Mouse (Mus musculus) liver, postnatal 0 days (tissue): ENCODE results near the gene Nbea. TPM values are rescaled to one million over a fixed set of nuclear protein-coding genes. Genes with fewer than 3 reads are reported as not detected.

Source experiments
- ATAC-seq: fragments of 200-750 bp; cut with Nextera tagmentation; 2 replicates; pipeline ENCODE4 v1.8.0; 2017; ENCODE audit warnings: mild to moderate bottlenecking, moderate library complexity
- DNase-seq: peaks from one replicate; pipeline ENCODE4 v3.0.0-alpha.2; 2016
- H3K27ac ChIP-seq: fragments of 300-500 bp; sonication (generic); 2 replicates; pipeline ENCODE4 v1.5.1; 2014; ENCODE audit warnings: antibody characterized with exemption, moderate library complexity, mild to moderate bottlenecking, low read depth
- H3K27me3 ChIP-seq: fragments of 300-500 bp; sonication (generic); 2 replicates; pipeline ENCODE4 v1.6.1; 2014; ENCODE audit warnings: low read length, control low read depth, mixed read lengths; ENCODE audit not compliant: insufficient read depth
- H3K36me3 ChIP-seq: fragments of 300-500 bp; sonication (generic); replicated peaks from 2 replicates; pipeline ENCODE4 v1.6.1; 2014; ENCODE audit warnings: mild to moderate bottlenecking, control low read depth, low read length, moderate library complexity, mixed read lengths; ENCODE audit not compliant: insufficient read depth
- H3K4me1 ChIP-seq: fragments of 300-500 bp; sonication (generic); 2 replicates; pipeline ENCODE4 v1.6.1; 2014; ENCODE audit warnings: antibody characterized with exemption, mild to moderate bottlenecking, control low read depth; ENCODE audit not compliant: insufficient read depth
- H3K4me2 ChIP-seq: fragments of 300-500 bp; sonication (generic); 2 replicates; pipeline ENCODE4 v1.6.1; 2014; ENCODE audit warnings: low read depth, mild to moderate bottlenecking, low read length, moderate library complexity, mixed read lengths
- H3K4me3 ChIP-seq: fragments of 300-500 bp; sonication (generic); 2 replicates; pipeline ENCODE4 v1.5.1; 2014; ENCODE audit warnings: low read depth, low read length
- H3K9ac ChIP-seq: fragments of 300-500 bp; sonication (generic); replicated peaks from 2 replicates; pipeline ENCODE4 v1.6.1; 2014; ENCODE audit warnings: mild to moderate bottlenecking, moderate library complexity
- H3K9me3 ChIP-seq: fragments of 300-500 bp; sonication (generic); 2 replicates; pipeline ENCODE4 v1.6.1; 2016; ENCODE audit warnings: mild to moderate bottlenecking, control low read depth, low read length, mixed read lengths
- CTCF ChIP-seq: sonication (generic); IDR thresholded peaks from 2 replicates; pipeline ENCODE4 v1.5.1; 2016; ENCODE audit warnings: antibody characterized with exemption, low read depth
- EP300 ChIP-seq: IDR thresholded peaks from 2 replicates; pipeline ENCODE4 v1.6.1; 2016; ENCODE audit warnings: antibody characterized with exemption, low read depth, mild to moderate bottlenecking
- WGBS: fragments of 180-500 bp; shearing (Covaris S2); extraction: QIAGEN DNeasy Blood & Tissue Kit; methylation state at CpG from one replicate; pipeline ENCODE4 v1.1.7; 2014; ENCODE audit not compliant: insufficient replicate concordance; 5-methylcytosine and 5-hydroxymethylcytosine counted together
- polyA plus RNA-seq: library from polyadenylated mRNA; unstranded; fragments of >200 nt; fragmentation: Nextera tagmentation; extraction: Ambion mirVana; gene quantifications from 2 replicates; pipeline ENCODE4 v1.2.1, GENCODE M21; 2015

The Nbea gene
- polyA plus RNA-seq, 1 experiment from 2014 or later, result 0.81 TPM

- no peaks in the 10 kb centered on the region for H3K4me1 ChIP-seq
- H3K9me3 ChIP-seq, result no peaks in the 10 kb centered on the region
- H3K4me3 ChIP-seq, result no peak overlapping the region
- no peak for TF ChIP-seq EP300
- TF ChIP-seq CTCF, result no peak
- no peaks in the 10 kb centered on the region for H3K36me3 ChIP-seq
- 80% methylated on average over 6 of the region's 6 CpGs for WGBS
- H3K27ac ChIP-seq, result no peak overlapping the region
- ATAC-seq (no peak), DNase-seq (no peak)
- no peak overlapping the region for H3K9ac ChIP-seq
- H3K4me2 ChIP-seq, result no peak overlapping the region
- H3K27me3 ChIP-seq, result no peaks in the 10 kb centered on the region
These were observed 428.4 kb downstream of the Nbea start for GRCm38 (mm10) chr3:55754981-55755608.

- no peak overlapping the region for H3K4me2 ChIP-seq
- 88% methylated on average over 6 of the region's 6 CpGs for WGBS
These were observed 429.6 kb downstream of the Nbea start for GRCm38 (mm10) chr3:55753872-55754271.

GRCm38 (mm10) chr3:55752558-55752957 lies 430.9 kb downstream of the Nbea start:
- TF ChIP-seq EP300, result no peak
- peak; percentile 22; the same call in 1 of the 2 replicates for TF ChIP-seq CTCF
- 75% methylated on average over 4 of the region's 4 CpGs for WGBS
- H3K36me3 ChIP-seq, result no peaks in the 10 kb centered on the region
- H3K27me3 ChIP-seq, result no peaks in the 10 kb centered on the region
- no peak overlapping the region for H3K9ac ChIP-seq
- H3K4me3 ChIP-seq, result no peak overlapping the region
- no peaks in the 10 kb centered on the region for H3K9me3 ChIP-seq
- no peaks in the 10 kb centered on the region for H3K4me1 ChIP-seq
- no peak overlapping the region for H3K27ac ChIP-seq
- no peak for DNase-seq
- no peak for ATAC-seq
- H3K4me2 ChIP-seq, result no peak overlapping the region

More at GRCm38 (mm10) chr3:55753872-55754271, 429.6 kb downstream of the Nbea start:
- ATAC-seq (no peak), DNase-seq (no peak)
- no peaks in the 10 kb centered on the region for H3K36me3 ChIP-seq
- H3K4me1 ChIP-seq, result no peaks in the 10 kb centered on the region
- no peak overlapping the region for H3K9ac ChIP-seq
- H3K27ac ChIP-seq, result no peak overlapping the region
- no peak for TF ChIP-seq CTCF
- no peaks in the 10 kb centered on the region for H3K27me3 ChIP-seq
- H3K9me3 ChIP-seq, result no peaks in the 10 kb centered on the region
- H3K4me3 ChIP-seq, result no peak overlapping the region

GRCm38 (mm10) chr3:55751363-55751762 lies 432.1 kb downstream of the Nbea start:
- no peaks in the 10 kb centered on the region for H3K27me3 ChIP-seq
- ATAC-seq, result no peak
- H3K4me1 ChIP-seq, result no peaks in the 10 kb centered on the region
- WGBS, result 86% methylated on average over 5 of the region's 5 CpGs
- no peak overlapping the region for H3K4me2 ChIP-seq
- H3K36me3 ChIP-seq, result no peaks in the 10 kb centered on the region
- no peaks in the 10 kb centered on the region for H3K9me3 ChIP-seq
- no peak for DNase-seq
- H3K9ac ChIP-seq, result no peak overlapping the region
- no peak overlapping the region for H3K4me3 ChIP-seq
- TF ChIP-seq CTCF (no peak), EP300 (no peak)
- no peak overlapping the region for H3K27ac ChIP-seq

GRCm38 (mm10) chr3:55750445-55751065 lies 432.9 kb downstream of the Nbea start:
- H3K9me3 ChIP-seq, result no peaks in the 10 kb centered on the region
- DNase-seq (no peak), ATAC-seq (no peak)
- H3K4me2 ChIP-seq, result no peak overlapping the region
- TF ChIP-seq CTCF (no peak), EP300 (no peak)
- H3K27me3 ChIP-seq, result no peaks in the 10 kb centered on the region
- H3K36me3 ChIP-seq, result no peaks in the 10 kb centered on the region
- WGBS, result 78% methylated on average over 11 of the region's 11 CpGs
- H3K27ac ChIP-seq, result no peak overlapping the region
- no peak overlapping the region for H3K9ac ChIP-seq
- H3K4me1 ChIP-seq, result no peaks in the 10 kb centered on the region
- H3K4me3 ChIP-seq, result no peak overlapping the region

GRCm38 (mm10) chr3:55743885-55744284 lies 439.6 kb downstream of the Nbea start:
- no peak overlapping the region for H3K9ac ChIP-seq
- H3K36me3 ChIP-seq, result no peaks in the 10 kb centered on the region
- TF ChIP-seq CTCF (no peak), EP300 (no peak)
- no peak overlapping the region for H3K4me3 ChIP-seq
- 49% methylated on average over 5 of the region's 5 CpGs for WGBS
- no peak overlapping the region for H3K4me2 ChIP-seq
- no peak overlapping the region for H3K27ac ChIP-seq
- no peaks in the 10 kb centered on the region for H3K4me1 ChIP-seq
- no peaks in the 10 kb centered on the region for H3K27me3 ChIP-seq
- DNase-seq (no peak), ATAC-seq (no peak)
- no peaks in the 10 kb centered on the region for H3K9me3 ChIP-seq
